In genomic region chr9:90838184-90838926, GRCm38 (mm10) we compare ENCODE assay signal across 23 mouse cellular contexts.
A peak's percentile ranks its signal among the peaks of the same experiment; 100 is the strongest.
DNase-seq lines count a peak whose midpoint lies in the region; ATAC-seq and TF ChIP-seq lines count a peak whose summit lies in the region.
"Had no signal": no experiment of that assay in that cellular context is flagged by ENCODE, and none has a peak within 500 bp of the region (broad histone marks: within the 10 kb centered on the region; RNA-seq: fewer than 3 reads in every experiment).

No protein-coding gene starts in this region.

- H3K27ac ChIP-seq in CH12.LX (ENCODE audit: insufficient read depth, low read depth), result no peak overlapping the region
- H3K27ac ChIP-seq in forebrain, embryonic 12.5 days, result no peak overlapping the region
- H3K27ac ChIP-seq in forebrain, embryonic 16.5 days (ENCODE audit: low read length), result no peak overlapping the region
- H3K27ac ChIP-seq: embryonic facial prominence, embryonic 12.5 days; hindbrain, embryonic 10.5 days; hindbrain, embryonic 15.5 days had no signal

- no peaks in the 10 kb centered on the region for H3K27me3 ChIP-seq in CH12.LX (replicated peaks)
- no peaks in the 10 kb centered on the region for H3K27me3 ChIP-seq in forebrain, embryonic 12.5 days
- no peaks in the 10 kb centered on the region for H3K27me3 ChIP-seq in forebrain, embryonic 16.5 days (replicated peaks; ENCODE audit: control insufficient read depth, insufficient read depth, low read length)
- H3K27me3 ChIP-seq: embryonic facial prominence, embryonic 12.5 days; hindbrain, embryonic 15.5 days; Patski had no signal

- TF ChIP-seq EP300 in CH12.LX (IDR thresholded peaks at IDR 0.05; ENCODE audit: low read length), result no peak

- dilution Hi-C loops in CH12.LX (cut with MboI; ENCODE audit: extremely low pct_ligation_motif_present, extremely low pct_unique_long_range_greater_than_20kb, low sequenced_read_pairs), result no loop called here

- H3K9me3 ChIP-seq in CH12.LX (replicated peaks; ENCODE audit: low read length), result no peaks in the 10 kb centered on the region
- no peaks in the 10 kb centered on the region for H3K9me3 ChIP-seq in forebrain, embryonic 12.5 days
- no peaks in the 10 kb centered on the region for H3K9me3 ChIP-seq in forebrain, embryonic 16.5 days (ENCODE audit: control insufficient read depth, low read length)
- H3K9me3 ChIP-seq: embryonic facial prominence, embryonic 12.5 days; hindbrain, embryonic 10.5 days; hindbrain, embryonic 15.5 days had no signal

- 13% methylated on average over 6 of the region's 6 CpGs for WGBS in forebrain, embryonic 12.5 days
- WGBS in forebrain, embryonic 16.5 days, result 5% methylated on average over 6 of the region's 6 CpGs
- 72% methylated on average over 6 of the region's 6 CpGs for WGBS in lung, adult 2 months

- H3K4me1 ChIP-seq in CH12.LX (ENCODE audit: control insufficient read depth in 1 of 2, insufficient read depth in 2 of 2), result peaks cover 0 to 3% of the 10 kb centered on the region in 2 experiments; a peak in 1 of 4 replicates
- H3K4me1 ChIP-seq in forebrain, embryonic 12.5 days, result peaks cover 13% of the 10 kb centered on the region
- H3K4me1 ChIP-seq in forebrain, embryonic 16.5 days (replicated peaks; ENCODE audit: control insufficient read depth, insufficient read depth, low read length), result peaks cover 5% of the 10 kb centered on the region; the same call in 1 of the 2 replicates
- H3K4me1 ChIP-seq in lung, adult 2 months (ENCODE audit: control insufficient read depth, insufficient read depth, low read length), result no peaks in the 10 kb centered on the region
- H3K4me1 ChIP-seq: embryonic facial prominence, embryonic 12.5 days; hindbrain, embryonic 15.5 days had no signal

- ATAC-seq in forebrain, embryonic 12.5 days (ENCODE audit: low FRiP score), result peak; percentile 57; the same call in 1 of the 2 replicates
- ATAC-seq in forebrain, embryonic 16.5 days, result peak; percentile 47; the same call in 1 of the 2 replicates
- ATAC-seq: activated CD4-positive, CD25-positive, alpha-beta regulatory T cell, adult 4 months; CD4-positive, CD25-positive, alpha-beta regulatory T cell, adult 4 months; intestine, embryonic 16.5 days; Patski had no signal

- no peaks in the 10 kb centered on the region for H3K36me3 ChIP-seq in CH12.LX (replicated peaks in 1 of 2; ENCODE audit: control insufficient read depth in 1 of 2, insufficient read depth in 1 of 2, low read length in 1 of 2)
- H3K36me3 ChIP-seq in forebrain, embryonic 12.5 days (replicated peaks), result no peaks in the 10 kb centered on the region
- no peaks in the 10 kb centered on the region for H3K36me3 ChIP-seq in forebrain, embryonic 16.5 days (ENCODE audit: control insufficient read depth, insufficient read depth)
- H3K36me3 ChIP-seq: embryonic facial prominence, embryonic 12.5 days; hindbrain, embryonic 10.5 days; hindbrain, embryonic 15.5 days had no signal

- TF ChIP-seq CTCF in CH12.LX (conservative IDR thresholded peaks at IDR 0.05 in 1 of 2, IDR thresholded peaks at IDR 0.05 in 1 of 2; ENCODE audit: low read depth in 2 of 2, low read length in 2 of 2), result no peak
- TF ChIP-seq CTCF in lung, adult 2 months (IDR thresholded peaks at IDR 0.05; ENCODE audit: insufficient read depth, low read length), result no peak

- no peaks in the 10 kb centered on the region for H3K79me2 ChIP-seq in CH12.LX (replicated peaks; ENCODE audit: control insufficient read depth, extremely low read depth, insufficient read depth, poor library complexity, severe bottlenecking)

- TF ChIP-seq POLR2A in CH12.LX (IDR thresholded peaks at IDR 0.05; ENCODE audit: low read depth, low read length), result no peak
- no peak for TF ChIP-seq POLR2A in lung, adult 2 months (IDR thresholded peaks at IDR 0.05; ENCODE audit: borderline replicate concordance, extremely low read depth, low read depth, low read length)

- 0 out of 2 replicates have a peak overlapping the region, but pooled peaks have one; percentile 29 for H3K4me2 ChIP-seq in CH12.LX (ENCODE audit: insufficient read depth, low read depth, poor library complexity, severe bottlenecking)
- no peak overlapping the region for H3K4me2 ChIP-seq in forebrain, embryonic 12.5 days
- H3K4me2 ChIP-seq in forebrain, embryonic 16.5 days (ENCODE audit: low read length), result no peak overlapping the region
- H3K4me2 ChIP-seq: embryonic facial prominence, embryonic 12.5 days; hindbrain, embryonic 15.5 days had no signal

- DNase-seq in embryo, embryonic 11 days, result peak; percentile 6
- DNase-seq in embryo, embryonic 10.5 days (ENCODE audit: low spot score), result no peak
- DNase-seq in CH12.LX (ENCODE audit: extremely low read depth), result no peak
- DNase-seq in cerebellum, postnatal 25 days, result no peak
- no peak for DNase-seq in lung, adult 2 months
- DNase-seq: adrenal gland, adult 2 months; adrenal gland, postnatal 25 days; B cell, adult 2 months; cerebellum, adult 8-10 months; cerebellum, postnatal 14 days; gastrocnemius, postnatal 36 days; heart, adult 11 months; heart, postnatal 14 days; kidney, adult 2 months had no signal

- in situ Hi-C loops in CH12.LX (cut with MboI; ENCODE audit: low pct_ligation_motif_present, low pct_unique_long_range_greater_than_20kb, low sequenced_read_pairs), result no loop called here

- no peak for TF ChIP-seq RAD21 in CH12.LX (IDR thresholded peaks at IDR 0.05; ENCODE audit: low read depth, low read length)

- no peak overlapping the region for H3K4me3 ChIP-seq in CH12.LX (replicated peaks in 1 of 3; ENCODE audit: low read depth in 2 of 3, low read length in 2 of 3, poor library complexity in 1 of 3)
- no peak overlapping the region for H3K4me3 ChIP-seq in forebrain, embryonic 12.5 days (replicated peaks)
- no peak overlapping the region for H3K4me3 ChIP-seq in forebrain, embryonic 16.5 days (replicated peaks; ENCODE audit: low read length)
- no peak overlapping the region for H3K4me3 ChIP-seq in lung, adult 2 months (replicated peaks; ENCODE audit: extremely low read depth, low read depth, low read length)
- H3K4me3 ChIP-seq: embryonic facial prominence, embryonic 12.5 days; hindbrain, embryonic 10.5 days; hindbrain, embryonic 15.5 days had no signal

- H3K9ac ChIP-seq in CH12.LX (ENCODE audit: insufficient read depth, low read depth), result no peak overlapping the region
- no peak overlapping the region for H3K9ac ChIP-seq in forebrain, embryonic 12.5 days
- H3K9ac ChIP-seq in forebrain, embryonic 16.5 days (replicated peaks; ENCODE audit: low read depth, low read length), result no peak overlapping the region
- H3K9ac ChIP-seq: embryonic facial prominence, embryonic 12.5 days; hindbrain, embryonic 15.5 days had no signal

TF ChIP-seq in CH12.LX, 34 proteins besides CTCF, POLR2A, EP300 and RAD21:
- TF ChIP-seq ZNF384 (IDR thresholded peaks at IDR 0.05; ENCODE audit: low read depth, low read length), result peak; percentile 36
- no peak for TF ChIP-seq ELF1 (IDR thresholded peaks at IDR 0.05; ENCODE audit: low read depth, low read length)
- no peak for TF ChIP-seq RCOR1 (conservative IDR thresholded peaks at IDR 0.05; ENCODE audit: low read depth, low read length)
- TF ChIP-seq TBP (conservative IDR thresholded peaks at IDR 0.05; ENCODE audit: low read depth, low read length), result no peak
- TF ChIP-seq MXI1 (IDR thresholded peaks at IDR 0.05; ENCODE audit: low read depth, low read length), result no peak
- no peak for TF ChIP-seq USF1 (IDR thresholded peaks at IDR 0.05; ENCODE audit: low read depth, low read length)
- TF ChIP-seq IRF4 (IDR thresholded peaks at IDR 0.05; ENCODE audit: low read depth, low read length), result no peak
- no peak for TF ChIP-seq MAZ (IDR thresholded peaks at IDR 0.05; ENCODE audit: low read depth, low read length)
